Mouse (Mus musculus) heart, postnatal 14 days (tissue): ENCODE measurements around the gene Rdh12. TPM values are rescaled to one million over a fixed set of nuclear protein-coding genes. Genes with fewer than 3 reads are reported as not detected.
"Not testable (repeated sequence)": the region's sequence is repeated elsewhere in the genome, so short reads cannot be mapped to it uniquely, and the experiment has no call there.

Experiments
- DNase-seq, 2 experiments: peaks; one replicate each; pipeline ENCODE4 v3.0.0; 2021 to 2022
- intact Hi-C: fragments of 180-260 bp; cut with DNase I; formaldehyde crosslinking; loops from one replicate; pipeline ENCODE4 v1.15.1; 2025
- long read RNA-seq, 2 experiments: library from polyadenylated mRNA; stranded (forward); transcript quantifications; one replicate each; pipeline ENCODE4 v2.0.0; 2021
- total RNA-seq, 2 experiments: library from RNA; stranded (reverse); gene quantifications; 2 replicates each; pipeline ENCODE4 v1.2.3; 2021

The Rdh12 gene
- under 1 TPM; 0.26 to 0.29 TPM for total RNA-seq
- long read RNA-seq, experiment 1: 0 reads
- long read RNA-seq, experiment 2: 0 reads

GRCm38 (mm10) chr12:79208703-79209464, at the start of gene Rdh12:
Gene Rdh12, plus strand, starts transcription at chr12:79208914.
- DNase-seq: peak; percentile 16 to 26
- intact Hi-C loops: no loop called here

- intact Hi-C loops: no loop called here
- DNase-seq: no peak
Measured at GRCm38 (mm10) chr12:79162876-79163275, 45.8 kb upstream of the Rdh12 start.

GRCm38 (mm10) chr12:79169173-79169572, 39.5 kb upstream of the Rdh12 start:
- intact Hi-C loops: no loop called here
- no peak for DNase-seq

- intact Hi-C loops: no loop called here
- DNase-seq: no peak
Measured at GRCm38 (mm10) chr12:79170421-79170820, 38.3 kb upstream of the Rdh12 start.

- intact Hi-C loops: no loop called here
- DNase-seq: no peak
Measured at GRCm38 (mm10) chr12:79171269-79171995, 37.3 kb upstream of the Rdh12 start.

GRCm38 (mm10) chr12:79172019-79172941, 36.4 kb upstream of the Rdh12 start, which contains the start of gene Vti1b:
Gene Vti1b, minus strand, starts transcription at chr12:79172667.
- intact Hi-C loops: no loop called here
- peak; percentile 90 for DNase-seq

GRCm38 (mm10) chr12:79173721-79174120, 35.0 kb upstream of the Rdh12 start:
- no peak for DNase-seq

GRCm38 (mm10) chr12:79175998-79176397, 32.7 kb upstream of the Rdh12 start:
- DNase-seq: no peak
- intact Hi-C loops: no loop called here

More at GRCm38 (mm10) chr12:79173721-79174120, 35.0 kb upstream of the Rdh12 start:
- intact Hi-C loops: no loop called here

- DNase-seq, intact Hi-C loops: not testable (repeated sequence)
Measured at GRCm38 (mm10) chr12:79185160-79185559, 23.6 kb upstream of the Rdh12 start.

- peak in 1 of 2 experiments; percentile 26 for DNase-seq
- intact Hi-C loops: no loop called here
Measured at GRCm38 (mm10) chr12:79190931-79191673, 17.6 kb upstream of the Rdh12 start.

- intact Hi-C loops: loop anchor here (2.0 kb wide), 1 partner anchor 69 kb away; no protein-coding TSS in a partner anchor
- peak; percentile 67 to 83 for DNase-seq
Measured at GRCm38 (mm10) chr12:79191701-79192100, 17.0 kb upstream of the Rdh12 start.

GRCm38 (mm10) chr12:79192193-79192592, 16.5 kb upstream of the Rdh12 start, which contains the start of gene Rdh11:
Gene Rdh11, minus strand, starts transcription at chr12:79192293.
- no peak for DNase-seq
- intact Hi-C loops: loop anchor here (2.0 kb wide), 1 partner anchor 69 kb away; no protein-coding TSS in a partner anchor

GRCm38 (mm10) chr12:79193441-79193840, 15.3 kb upstream of the Rdh12 start:
- peak; percentile 69 to 79 for DNase-seq
- intact Hi-C loops: loop anchor here (2.0 kb wide), 1 partner anchor 67 kb away; no protein-coding TSS in a partner anchor

- intact Hi-C loops: no loop called here
- DNase-seq: no peak
Measured at GRCm38 (mm10) chr12:79197105-79197504, 11.6 kb upstream of the Rdh12 start.

GRCm38 (mm10) chr12:79201882-79202281, 6.8 kb upstream of the Rdh12 start:
- intact Hi-C loops: no loop called here
- no peak for DNase-seq

- DNase-seq: no peak
- intact Hi-C loops: no loop called here
Measured at GRCm38 (mm10) chr12:79211447-79211846, 2.7 kb downstream of the Rdh12 start.

GRCm38 (mm10) chr12:79217511-79217910, 8.8 kb downstream of the Rdh12 start:
- DNase-seq: no peak
- intact Hi-C loops: no loop called here

- no peak for DNase-seq
- intact Hi-C loops: no loop called here
Measured at GRCm38 (mm10) chr12:79235485-79236080, 26.9 kb downstream of the Rdh12 start.

GRCm38 (mm10) chr12:79241985-79242384, 33.3 kb downstream of the Rdh12 start:
- no peak for DNase-seq
- intact Hi-C loops: no loop called here
